Mouse (Mus musculus): ENCODE measurements around the gene Retreg3.

- no peak for TF ChIP-seq POLR2A (IDR thresholded peaks at IDR 0.05; ENCODE audit: low read depth, low read length)
- TF ChIP-seq CTCF (IDR thresholded peaks at IDR 0.05; ENCODE audit: borderline replicate concordance, insufficient read depth, low read length) = no peak
Observed at GRCm38 (mm10) chr11:101131187-101131586, 11.5 kb upstream of the Retreg3 start.
